Mouse (Mus musculus): ENCODE measurements at regions not wholly inside any gene's neighbourhood (a gene's known extent, or its start where the extent isn't known, plus 50 kb on each side); places are given as distances from the start of the nearest gene placed in this dataset.

GRCm38 (mm10) chr4:142362071-142362470, 122.9 kb upstream of the Kazn start:
- TF ChIP-seq POLR2A (IDR thresholded peaks at IDR 0.05; ENCODE audit: borderline replicate concordance, low read depth, low read length) (no peak), CTCF (IDR thresholded peaks at IDR 0.05; ENCODE audit: low read depth, low read length) (no peak)
